Comparison of ENCODE assay signal across 22 mouse cellular contexts in genomic region chr11:69708614-69709265, GRCm38 (mm10). TPM values are rescaled to one million over a fixed set of nuclear protein-coding genes. Genes with fewer than 3 reads are reported as not detected.
DNase-seq lines count a peak whose midpoint lies in the region; ATAC-seq lines count a peak whose summit lies in the region.
"Had no signal": no experiment of that assay in that cellular context is flagged by ENCODE, and none has a peak within 500 bp of the region (broad histone marks: within the 10 kb centered on the region; RNA-seq: fewer than 3 reads in every experiment).

No protein-coding gene starts in this region.

- H3K4me3 ChIP-seq in midbrain, embryonic 11.5 days (ENCODE audit: low read depth, low read length), result no peak overlapping the region
- no peak overlapping the region for H3K4me3 ChIP-seq in midbrain, embryonic 14.5 days (replicated peaks; ENCODE audit: low read depth, low read length)
- no peak overlapping the region for H3K4me3 ChIP-seq in embryonic facial prominence, embryonic 10.5 days
- H3K4me3 ChIP-seq: heart, embryonic 12.5 days; hindbrain, embryonic 12.5 days; kidney, embryonic 15.5 days had no signal

- intact Hi-C loops in left cerebral cortex, postnatal 10 days (cut with DNase I), result no loop called here

- no peak overlapping the region for H3K4me2 ChIP-seq in midbrain, embryonic 11.5 days
- H3K4me2 ChIP-seq in midbrain, embryonic 14.5 days (ENCODE audit: low read length), result no peak overlapping the region
- H3K4me2 ChIP-seq: heart, embryonic 12.5 days; hindbrain, embryonic 12.5 days; kidney, embryonic 15.5 days had no signal

- no peak overlapping the region for H3K9ac ChIP-seq in midbrain, embryonic 11.5 days (ENCODE audit: low read length)
- H3K9ac ChIP-seq in midbrain, embryonic 14.5 days (replicated peaks; ENCODE audit: low read length), result no peak overlapping the region
- H3K9ac ChIP-seq: forebrain, postnatal 0 days; heart, embryonic 12.5 days; hindbrain, embryonic 12.5 days; kidney, embryonic 15.5 days had no signal

- H3K36me3 ChIP-seq in midbrain, embryonic 11.5 days (ENCODE audit: control insufficient read depth, insufficient read depth, low read length), result no peaks in the 10 kb centered on the region
- no peaks in the 10 kb centered on the region for H3K36me3 ChIP-seq in midbrain, embryonic 14.5 days (ENCODE audit: control insufficient read depth, insufficient read depth, low read length)
- no peaks in the 10 kb centered on the region for H3K36me3 ChIP-seq in embryonic facial prominence, embryonic 10.5 days (replicated peaks)
- H3K36me3 ChIP-seq: heart, embryonic 12.5 days; hindbrain, embryonic 12.5 days; kidney, embryonic 15.5 days had no signal

- no peaks in the 10 kb centered on the region for H3K27me3 ChIP-seq in midbrain, embryonic 11.5 days (ENCODE audit: control insufficient read depth, insufficient read depth, low read length)
- H3K27me3 ChIP-seq in midbrain, embryonic 14.5 days (ENCODE audit: control insufficient read depth, insufficient read depth, low read length), result no peaks in the 10 kb centered on the region
- H3K27me3 ChIP-seq in embryonic facial prominence, embryonic 10.5 days (replicated peaks; ENCODE audit: low read depth, poor library complexity, severe bottlenecking), result no peaks in the 10 kb centered on the region
- H3K27me3 ChIP-seq: heart, embryonic 12.5 days; kidney, embryonic 15.5 days had no signal

- peak; percentile 9 to 27 for DNase-seq in cerebellum, postnatal 10 days
- no peak for DNase-seq in cerebellum, adult 11-12 months
- DNase-seq in midbrain, embryonic 11.5 days (ENCODE audit: low spot score, missing footprints), result peak; percentile 76
- DNase-seq in midbrain, embryonic 14.5 days, result no peak
- DNase-seq in embryonic facial prominence, embryonic 10.5 days (ENCODE audit: low spot score), result no peak
- no peak for DNase-seq in spleen, adult 12 weeks (ENCODE audit: low spot score)
- no peak for DNase-seq in testis, postnatal 10 days (ENCODE audit: low spot score)
- no peak for DNase-seq in left cerebral cortex, postnatal 10 days (ENCODE audit: extremely low spot score in 1 of 2, low spot score in 2 of 2)
- DNase-seq: adrenal gland, postnatal 25 days; forebrain, postnatal 0 days; heart, postnatal 14 days; kidney, postnatal 36 days; layer of hippocampus, adult 9-11 months; left cerebral cortex, postnatal 4 days; thymus, postnatal 4 days had no signal

- no peak for ATAC-seq in midbrain, embryonic 11.5 days (ENCODE audit: low FRiP score)
- ATAC-seq in midbrain, embryonic 14.5 days (ENCODE audit: low FRiP score, low TSS enrichment), result no peak
- ATAC-seq: forebrain, postnatal 0 days; intestine, postnatal 0 days had no signal

- H3K9me3 ChIP-seq in midbrain, embryonic 11.5 days (ENCODE audit: control insufficient read depth, low read length), result no peaks in the 10 kb centered on the region
- H3K9me3 ChIP-seq in midbrain, embryonic 14.5 days (ENCODE audit: control insufficient read depth, low read length), result no peaks in the 10 kb centered on the region
- no peaks in the 10 kb centered on the region for H3K9me3 ChIP-seq in embryonic facial prominence, embryonic 10.5 days
- H3K9me3 ChIP-seq: heart, embryonic 12.5 days; hindbrain, embryonic 12.5 days; kidney, embryonic 15.5 days had no signal

- H3K4me1 ChIP-seq in midbrain, embryonic 11.5 days (ENCODE audit: control insufficient read depth, insufficient read depth, low read length), result no peaks in the 10 kb centered on the region
- H3K4me1 ChIP-seq in midbrain, embryonic 14.5 days (ENCODE audit: control insufficient read depth, insufficient read depth, low read length), result no peaks in the 10 kb centered on the region
- peaks cover 46% of the 10 kb centered on the region for H3K4me1 ChIP-seq in embryonic facial prominence, embryonic 10.5 days
- H3K4me1 ChIP-seq: hindbrain, embryonic 12.5 days had no signal

- no peak overlapping the region for H3K27ac ChIP-seq in midbrain, embryonic 11.5 days (ENCODE audit: low read depth, low read length)
- no peak overlapping the region for H3K27ac ChIP-seq in midbrain, embryonic 14.5 days (replicated peaks; ENCODE audit: low read depth, low read length)
- H3K27ac ChIP-seq in embryonic facial prominence, embryonic 10.5 days (replicated peaks), result peak overlapping the region; percentile 71; the same call in 1 of the 2 replicates
- H3K27ac ChIP-seq: hindbrain, embryonic 12.5 days; kidney, embryonic 15.5 days; macrophage had no signal

- 80% methylated on average over 3 of the region's 3 CpGs for WGBS in midbrain, embryonic 11.5 days
- WGBS in midbrain, embryonic 14.5 days, result 86% methylated on average over 3 of the region's 3 CpGs
- WGBS in embryonic facial prominence, embryonic 10.5 days, result 58% methylated on average over 3 of the region's 3 CpGs

RNA-seq across cellular contexts. Expression of gene Tnfsfm13, which starts 12.8 kb away (rescaled TPM):
- polyA plus RNA-seq in midbrain, embryonic 11.5 days (2014; fragmentation: Nextera tagmentation; extraction: Ambion mirVana), result 0.78 and 1.6 TPM in 2 replicates
- polyA plus RNA-seq in midbrain, embryonic 14.5 days (2014; fragmentation: Nextera tagmentation; extraction: Ambion mirVana), result 0.51 and 1.1 TPM in 2 replicates
- 0.88 and 1.3 TPM in 2 replicates for polyA plus RNA-seq in embryonic facial prominence, embryonic 10.5 days (2016; fragmentation: Nextera tagmentation; extraction: Ambion mirVana)
- 1 to 10 TPM in 1 of 2 experiments, under 1 TPM in 1; 0.81 to 1.5 TPM for total RNA-seq in left cerebral cortex, postnatal 10 days (2021)

RNA-seq across cellular contexts. Expression of gene Tnfsf12, which starts 13.1 kb away (rescaled TPM):
- 2.0 and 2.8 TPM in 2 replicates for polyA plus RNA-seq in midbrain, embryonic 11.5 days (2014; fragmentation: Nextera tagmentation; extraction: Ambion mirVana)
- polyA plus RNA-seq in midbrain, embryonic 14.5 days (2014; fragmentation: Nextera tagmentation; extraction: Ambion mirVana), result 1.6 and 3.0 TPM in 2 replicates
- polyA plus RNA-seq in embryonic facial prominence, embryonic 10.5 days (2016; fragmentation: Nextera tagmentation; extraction: Ambion mirVana), result 1.2 and 2.2 TPM in 2 replicates
- 1 to 10 TPM; 7.4 TPM for total RNA-seq in left cerebral cortex, postnatal 10 days (2021)

RNA-seq across cellular contexts. Expression of gene Tnfsf13, which starts 23.2 kb away (rescaled TPM):
- polyA plus RNA-seq in midbrain, embryonic 11.5 days (2014; fragmentation: Nextera tagmentation; extraction: Ambion mirVana), result not detected in 2 replicates
- polyA plus RNA-seq in midbrain, embryonic 14.5 days (2014; fragmentation: Nextera tagmentation; extraction: Ambion mirVana), result 0.16 and 0.25 TPM in 2 replicates
- 0.15 TPM in 1 of 2 replicates, not detected in the other for polyA plus RNA-seq in embryonic facial prominence, embryonic 10.5 days (2016; fragmentation: Nextera tagmentation; extraction: Ambion mirVana)
- total RNA-seq in left cerebral cortex, postnatal 10 days (2021), result 1 to 10 TPM in 1 of 2 experiments, under 1 TPM in 1; 0.39 to 1.6 TPM
- total RNA-seq: forebrain, postnatal 0 days had no signal
- polyA plus RNA-seq: forebrain, embryonic 11.5 days; stomach, embryonic 14.5 days had no signal

RNA-seq across cellular contexts. Expression of gene Senp3, which starts 26.9 kb away (rescaled TPM):
- polyA plus RNA-seq in midbrain, embryonic 11.5 days (2014; fragmentation: Nextera tagmentation; extraction: Ambion mirVana), result 80.6 and 90.8 TPM in 2 replicates
- 93.3 and 103 TPM in 2 replicates for polyA plus RNA-seq in midbrain, embryonic 14.5 days (2014; fragmentation: Nextera tagmentation; extraction: Ambion mirVana)
- polyA plus RNA-seq in embryonic facial prominence, embryonic 10.5 days (2016; fragmentation: Nextera tagmentation; extraction: Ambion mirVana), result 136 and 141 TPM in 2 replicates
- total RNA-seq in left cerebral cortex, postnatal 10 days (2021), result 100 to 1,000 TPM in 1 of 2 experiments, 10 to 100 TPM in 1; 96.9 to 103 TPM

RNA-seq across cellular contexts. Expression of gene Eif4a1, which starts 36.5 kb away (rescaled TPM):
- polyA plus RNA-seq in midbrain, embryonic 11.5 days (2014; fragmentation: Nextera tagmentation; extraction: Ambion mirVana), result 877 and 900 TPM in 2 replicates
- polyA plus RNA-seq in midbrain, embryonic 14.5 days (2014; fragmentation: Nextera tagmentation; extraction: Ambion mirVana), result 707 and 863 TPM in 2 replicates
- 780 and 781 TPM in 2 replicates for polyA plus RNA-seq in embryonic facial prominence, embryonic 10.5 days (2016; fragmentation: Nextera tagmentation; extraction: Ambion mirVana)
- total RNA-seq in left cerebral cortex, postnatal 10 days (2021), result 100 to 1,000 TPM; 455 to 466 TPM

Comparison
In these comparisons a context has a peak if more than half of its experiments do, and no peak if none do; other contexts are left out.
1. DNase-seq: peak in cerebellum, postnatal 10 days (2 of 2) and midbrain, embryonic 11.5 days (single experiment); none in cerebellum, adult 11-12 months (single experiment), midbrain, embryonic 14.5 days (single experiment), embryonic facial prominence, embryonic 10.5 days (single experiment), spleen, adult 12 weeks (single experiment), testis, postnatal 10 days (single experiment) and left cerebral cortex, postnatal 10 days (0 of 2).